Mouse (Mus musculus) erythroblast, adult 5-6 weeks (primary cell): ENCODE results near the gene Ncf4. TPM values are rescaled to one million over a fixed set of nuclear protein-coding genes. Genes with fewer than 3 reads are reported as not detected.
"Not testable (repeated sequence)": the region's sequence is repeated elsewhere in the genome, so short reads cannot be mapped to it uniquely, and the experiment has no call there.

Experiments
- ATAC-seq: replicated peaks from 2 replicates; pipeline ENCODE4 v1.8.0; 2016; ENCODE audit warnings: moderate number of reproducible peaks, mild to moderate bottlenecking, moderate TSS enrichment, inconsistent platforms; ENCODE audit not compliant: poor library complexity, low FRiP score, severe bottlenecking
- total RNA-seq, 2 experiments: library from RNA; stranded (forward) in 1 of 2; stranded (reverse) in 1 of 2; fragments of 150-400 nt in 1 of 2; fragments of 200-764, 138-1000 nt in 1 of 2; gene quantifications; 2 replicates each; pipeline versions ENCODE4 v1.2.3 to v1.2.4; 2015 to 2017; ENCODE audit warnings: low replicate concordance in 2 of 2

Gene Ncf4
- total RNA-seq, 2 experiments from 2014 or later = 33.8 to 95.7 TPM

- ATAC-seq = no peak
Measured at GRCm38 (mm10) chr15:78247659-78248058, 3.1 kb downstream of the Ncf4 start.

GRCm38 (mm10) chr15:78248410-78248809 is 3.8 kb downstream of the Ncf4 start:
- ATAC-seq = no peak

- ATAC-seq = no peak
Measured at GRCm38 (mm10) chr15:78254751-78255150, 10.2 kb downstream of the Ncf4 start.

GRCm38 (mm10) chr15:78256602-78257259 is 12.1 kb downstream of the Ncf4 start:
- not testable (repeated sequence) for ATAC-seq

- peak; percentile 59; the same call in 1 of the 2 replicates for ATAC-seq
Measured at GRCm38 (mm10) chr15:78257326-78258050, 12.9 kb downstream of the Ncf4 start.

GRCm38 (mm10) chr15:78258246-78258865 is 13.8 kb downstream of the Ncf4 start:
- ATAC-seq = no peak

- peak; percentile 68 for ATAC-seq
Measured at GRCm38 (mm10) chr15:78260668-78261333, 16.2 kb downstream of the Ncf4 start.

- ATAC-seq = no peak
Measured at GRCm38 (mm10) chr15:78263286-78263685, 18.7 kb downstream of the Ncf4 start.

- no peak for ATAC-seq
Measured at GRCm38 (mm10) chr15:78267441-78267840, 22.8 kb downstream of the Ncf4 start.

- ATAC-seq = peak; percentile 94
Measured at GRCm38 (mm10) chr15:78267865-78268264, 23.3 kb downstream of the Ncf4 start.

GRCm38 (mm10) chr15:78271208-78271607 is 26.6 kb downstream of the Ncf4 start:
- no peak for ATAC-seq

GRCm38 (mm10) chr15:78278308-78278707 is 33.7 kb downstream of the Ncf4 start:
- no peak for ATAC-seq

- ATAC-seq = no peak
Measured at GRCm38 (mm10) chr15:78287941-78288340, 43.3 kb downstream of the Ncf4 start.

- ATAC-seq = not testable (repeated sequence)
Measured at GRCm38 (mm10) chr15:78289775-78290174, 45.2 kb downstream of the Ncf4 start.

- not testable (repeated sequence) for ATAC-seq
Measured at GRCm38 (mm10) chr15:78293228-78293627, 48.6 kb downstream of the Ncf4 start.

GRCm38 (mm10) chr15:78293716-78294115 is 49.1 kb downstream of the Ncf4 start:
- ATAC-seq = no peak

GRCm38 (mm10) chr15:78298558-78298957 is 54.0 kb downstream of the Ncf4 start:
- ATAC-seq = no peak

GRCm38 (mm10) chr15:78299641-78300040 is 55.0 kb downstream of the Ncf4 start:
- no peak for ATAC-seq

- no peak for ATAC-seq
Measured at GRCm38 (mm10) chr15:78300773-78301172, 56.2 kb downstream of the Ncf4 start.

- ATAC-seq = no peak
Measured at GRCm38 (mm10) chr15:78302718-78303117, 58.1 kb downstream of the Ncf4 start.
